Mouse (Mus musculus): ENCODE measurements around the gene Mapkbp1.

Gene Mapkbp1

DNA sequence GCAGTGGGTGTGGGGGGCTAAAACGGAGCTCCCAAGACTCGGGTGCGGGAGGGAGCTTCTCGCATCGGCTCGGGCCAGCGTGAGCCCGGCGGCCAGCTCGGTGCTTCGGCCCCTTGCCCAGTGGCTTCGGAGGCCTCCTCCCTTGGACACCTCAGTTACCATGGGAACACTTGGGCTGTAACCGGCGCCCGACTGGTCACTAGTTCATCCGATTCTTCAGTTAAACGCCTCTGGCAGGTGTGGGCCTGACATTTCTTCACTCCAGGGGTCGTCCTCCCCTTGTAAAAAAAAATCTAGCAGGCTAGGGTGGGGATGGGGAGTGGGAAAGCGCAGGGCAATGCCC lies at the start of gene Mapkbp1:
Gene Mapkbp1 (plus strand): TSS at position 163 of the 343 bp plus-strand sequence.
- DNase-seq (ENCODE audit: low spot score) = no peak

GRCm38 (mm10) chr2:119970571-119970970 lies 1.9 kb upstream of the Mapkbp1 start:
- peak; percentile 38 for DNase-seq (ENCODE audit: low spot score)

GRCm38 (mm10) chr2:119971316-119971715 lies 1.2 kb upstream of the Mapkbp1 start:
- no peak for DNase-seq (ENCODE audit: low spot score)

- DNase-seq (ENCODE audit: low spot score) = peak; percentile 79
These were observed 512 bp upstream of the Mapkbp1 start for GRCm38 (mm10) chr2:119971837-119972536.

DNA sequence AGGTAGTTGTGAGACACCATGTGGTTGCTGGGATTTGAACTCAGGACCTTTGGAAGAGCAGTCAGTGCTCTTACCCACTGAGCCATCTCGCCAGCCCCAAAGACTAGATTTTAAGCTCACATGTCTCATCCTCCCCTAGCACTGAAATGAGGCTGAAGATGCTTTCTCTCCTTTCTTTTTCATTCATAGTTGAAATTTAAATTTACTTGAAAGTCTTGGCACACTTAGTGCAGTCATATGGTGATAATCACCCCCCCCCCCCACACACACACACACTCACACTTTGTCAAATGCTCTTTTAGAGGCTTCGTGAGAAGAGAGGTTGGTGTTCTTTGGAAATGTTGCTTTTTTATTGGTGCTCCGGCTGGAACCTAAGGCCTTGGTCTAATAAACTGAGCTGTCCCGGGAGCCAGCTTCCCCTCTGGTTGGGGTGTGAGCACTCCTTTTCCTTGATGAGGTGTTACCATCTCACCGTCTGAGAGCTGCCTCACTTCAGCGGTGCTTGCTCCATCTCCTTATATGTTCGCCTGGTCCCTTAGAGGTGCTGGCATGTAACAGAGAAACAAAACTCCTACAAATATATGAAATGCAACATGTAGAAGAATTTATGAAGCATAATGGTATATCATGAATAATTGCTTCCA lies 8.0 kb downstream of the Mapkbp1 start:
- DNase-seq (ENCODE audit: low spot score) = no peak

- DNase-seq (ENCODE audit: low spot score) = no peak
These were observed 9.1 kb downstream of the Mapkbp1 start for GRCm38 (mm10) chr2:119981631-119982030.

DNA sequence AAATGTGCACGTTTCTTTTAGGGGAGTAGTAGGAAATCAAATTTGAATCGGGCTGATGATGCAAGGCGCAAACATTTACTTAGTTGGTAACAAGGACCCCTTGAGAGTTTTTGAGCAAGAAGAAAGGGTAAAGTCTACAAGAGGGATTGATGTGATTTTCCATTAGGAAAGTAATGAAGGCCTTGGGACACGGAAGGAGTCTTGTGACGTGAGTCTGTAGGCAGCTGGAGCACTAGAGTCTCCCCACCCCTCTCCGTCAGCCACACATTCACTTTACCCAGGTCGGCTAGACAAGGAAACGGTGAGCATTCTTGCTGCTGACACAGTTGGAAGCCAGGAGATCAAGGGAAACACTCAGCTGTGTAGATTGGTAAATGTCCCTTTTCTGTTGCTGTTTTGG lies 13.4 kb downstream of the Mapkbp1 start:
- DNase-seq (ENCODE audit: low spot score) = no peak

- DNase-seq (ENCODE audit: low spot score) = no peak
These were observed 13.9 kb downstream of the Mapkbp1 start for GRCm38 (mm10) chr2:119986369-119986768.

DNA sequence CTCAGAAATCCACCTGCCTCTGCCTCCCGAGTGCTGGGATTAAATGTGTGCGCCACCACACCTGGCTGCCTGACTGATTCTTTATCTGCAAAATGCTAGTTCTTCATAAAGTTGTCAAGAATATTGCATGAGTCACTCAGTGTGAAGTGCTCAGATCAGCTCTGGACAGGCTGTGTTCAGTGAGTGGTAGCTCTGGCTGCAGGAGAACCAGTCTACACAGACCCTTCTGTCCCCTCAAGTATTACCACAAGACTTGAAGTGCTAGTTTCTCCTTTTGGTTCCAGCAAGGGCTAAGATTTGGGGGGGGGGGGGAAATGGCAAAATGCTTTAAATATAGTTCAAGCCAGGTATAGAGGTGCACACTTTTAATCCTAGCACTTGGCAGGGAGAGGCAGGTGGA lies 14.9 kb downstream of the Mapkbp1 start:
- DNase-seq (ENCODE audit: low spot score) = no peak

- DNase-seq (ENCODE audit: low spot score) = no peak
These were observed 16.5 kb downstream of the Mapkbp1 start for GRCm38 (mm10) chr2:119988952-119989351.

DNA sequence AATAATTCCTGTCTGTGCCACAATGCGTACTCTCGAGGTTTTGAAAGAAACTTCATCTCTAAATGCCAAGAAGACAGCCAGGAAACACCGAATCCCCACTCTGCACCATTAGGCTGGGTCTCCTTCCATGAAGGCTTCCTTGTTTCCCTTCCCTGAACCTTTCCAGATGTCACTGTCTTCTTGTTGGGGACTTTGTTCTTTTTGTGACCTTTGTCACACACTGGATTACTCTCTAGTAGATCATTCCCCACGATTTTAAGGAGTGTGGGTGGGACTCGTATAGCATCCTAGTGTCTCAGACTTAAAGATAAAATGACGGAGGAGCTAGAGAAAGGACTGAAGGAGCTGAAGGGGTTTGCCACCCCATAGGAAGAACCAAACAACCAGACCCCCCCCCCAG lies 18.4 kb downstream of the Mapkbp1 start:
- no peak for DNase-seq (ENCODE audit: low spot score)

DNA sequence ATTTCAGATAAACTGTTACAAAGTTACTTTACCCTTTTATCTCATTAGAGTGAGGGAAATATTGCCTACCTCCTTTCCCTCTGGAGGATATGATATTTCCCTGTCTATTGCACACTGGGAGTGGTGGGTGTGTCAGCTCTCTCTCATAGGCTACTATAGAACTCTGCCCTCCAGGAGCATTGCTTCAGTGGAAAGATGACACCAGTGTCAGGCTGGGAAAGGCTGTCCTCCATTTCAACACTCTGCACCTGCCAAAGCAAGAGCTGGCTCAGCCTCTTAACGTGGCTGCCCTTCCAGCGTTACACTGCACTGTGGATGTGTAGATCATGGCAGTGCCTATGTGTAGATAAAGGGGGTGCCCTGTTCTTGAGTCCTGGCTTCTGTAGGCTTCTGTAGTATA lies 19.9 kb downstream of the Mapkbp1 start:
- DNase-seq (ENCODE audit: low spot score) = no peak

- no peak for DNase-seq (ENCODE audit: low spot score)
These were observed 21.0 kb downstream of the Mapkbp1 start for GRCm38 (mm10) chr2:119993515-119993914.

DNA sequence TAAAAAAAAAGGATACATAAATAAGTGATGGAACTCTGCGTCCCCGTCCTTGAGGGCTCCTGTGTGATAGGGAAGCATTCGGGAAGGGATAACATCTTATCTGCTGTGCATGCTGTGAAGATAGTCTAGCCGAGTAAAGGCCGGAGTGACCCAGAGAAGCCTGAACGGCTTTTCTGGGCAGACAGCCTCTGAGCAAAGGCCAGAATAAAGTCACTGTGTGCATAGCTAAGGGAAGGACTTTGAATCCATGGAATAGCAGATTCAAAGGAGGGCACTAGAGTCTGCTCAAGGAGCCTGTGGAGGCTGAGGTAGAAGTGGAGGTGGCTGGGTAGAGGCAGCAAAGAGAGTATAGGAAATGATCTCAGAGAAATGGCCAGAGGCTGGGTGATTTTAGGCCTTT lies 22.3 kb downstream of the Mapkbp1 start:
- no peak for DNase-seq (ENCODE audit: low spot score)

GRCm38 (mm10) chr2:119995391-119996281 lies 23.1 kb downstream of the Mapkbp1 start:
- no peak for DNase-seq (ENCODE audit: low spot score)

GRCm38 (mm10) chr2:119997354-119997753 lies 24.9 kb downstream of the Mapkbp1 start:
- DNase-seq (ENCODE audit: low spot score) = no peak

DNA sequence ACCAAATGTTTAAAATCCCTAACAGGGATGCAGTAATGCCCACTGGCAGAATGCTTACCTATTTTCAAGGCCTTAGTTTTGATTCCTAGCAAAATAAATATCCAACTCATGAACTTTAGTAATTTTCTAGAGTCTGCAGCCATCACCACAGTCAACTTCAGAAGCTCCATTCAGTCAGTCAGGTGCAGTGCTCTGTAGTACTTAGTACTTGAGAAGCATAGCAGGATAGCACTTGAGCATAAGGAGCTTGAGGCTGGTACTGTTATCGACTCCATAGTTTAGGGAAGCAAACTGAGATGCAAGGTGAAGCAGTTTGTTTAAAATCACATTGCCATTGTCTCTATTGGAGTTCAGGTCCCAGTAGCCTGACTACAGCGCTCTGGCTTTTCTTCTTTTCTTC lies 27.2 kb downstream of the Mapkbp1 start:
- DNase-seq (ENCODE audit: low spot score) = no peak

- no peak for DNase-seq (ENCODE audit: low spot score)
These were observed 28.5 kb downstream of the Mapkbp1 start for GRCm38 (mm10) chr2:120000882-120001584.

DNA sequence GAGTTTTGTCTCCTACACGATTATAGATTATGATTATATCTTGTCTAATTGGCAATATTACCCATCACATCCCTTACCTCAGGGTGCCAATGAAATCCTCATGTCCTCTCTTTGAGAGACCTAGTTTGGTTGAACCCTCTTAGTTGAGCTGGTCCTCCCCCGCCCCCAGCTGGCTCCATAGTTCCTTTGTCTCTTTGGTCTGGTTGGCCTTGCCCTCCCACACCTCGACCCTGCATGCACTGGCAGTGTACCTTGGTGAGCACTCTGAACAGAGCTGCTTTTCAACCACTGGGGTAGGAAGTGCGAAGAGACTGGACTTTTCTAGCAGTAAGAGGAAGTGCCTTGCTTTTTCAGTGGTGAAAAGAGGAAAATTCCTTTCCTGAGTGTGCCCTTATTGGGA lies 29.5 kb downstream of the Mapkbp1 start:
- DNase-seq (ENCODE audit: low spot score) = no peak

DNA sequence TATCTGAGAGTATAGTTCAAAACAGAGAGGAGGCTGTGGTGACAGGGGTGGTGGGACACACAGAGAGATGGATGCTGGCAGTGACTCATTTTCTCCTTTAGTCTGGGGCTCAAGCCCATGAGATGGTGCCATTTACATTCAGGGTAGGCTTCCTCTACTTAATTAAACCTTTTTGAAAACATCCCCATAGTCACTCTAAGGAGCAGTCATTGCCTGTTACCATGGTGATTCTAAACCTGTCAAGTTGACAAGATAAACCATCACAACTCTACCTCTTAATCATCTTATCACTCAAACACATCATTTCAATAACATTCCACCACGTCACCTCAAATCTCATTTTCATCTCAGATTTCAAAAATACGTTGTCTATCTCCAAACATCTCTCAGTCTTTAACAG lies 31.5 kb downstream of the Mapkbp1 start:
- no peak for DNase-seq (ENCODE audit: low spot score)

DNA sequence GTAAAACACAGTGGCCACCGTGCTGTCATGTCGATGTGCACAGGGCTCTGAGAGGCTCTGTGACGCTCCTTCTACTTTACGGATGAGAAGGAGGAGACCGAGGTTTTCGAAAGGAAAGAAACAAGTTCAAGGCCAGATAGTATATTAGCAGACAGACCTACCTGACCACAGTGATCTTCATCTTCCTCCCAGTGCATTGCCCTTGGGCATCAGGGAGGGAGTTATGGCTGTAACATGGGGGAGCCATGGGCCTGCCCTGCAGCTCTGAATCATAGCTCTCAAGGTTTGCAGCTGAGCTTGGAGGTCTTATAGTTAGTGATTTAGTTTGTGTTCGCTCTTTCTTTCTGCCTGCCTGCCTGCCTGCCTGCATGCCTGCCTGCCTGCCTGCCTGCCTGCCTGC lies 34.2 kb downstream of the Mapkbp1 start:
- no peak for DNase-seq (ENCODE audit: low spot score)

DNA sequence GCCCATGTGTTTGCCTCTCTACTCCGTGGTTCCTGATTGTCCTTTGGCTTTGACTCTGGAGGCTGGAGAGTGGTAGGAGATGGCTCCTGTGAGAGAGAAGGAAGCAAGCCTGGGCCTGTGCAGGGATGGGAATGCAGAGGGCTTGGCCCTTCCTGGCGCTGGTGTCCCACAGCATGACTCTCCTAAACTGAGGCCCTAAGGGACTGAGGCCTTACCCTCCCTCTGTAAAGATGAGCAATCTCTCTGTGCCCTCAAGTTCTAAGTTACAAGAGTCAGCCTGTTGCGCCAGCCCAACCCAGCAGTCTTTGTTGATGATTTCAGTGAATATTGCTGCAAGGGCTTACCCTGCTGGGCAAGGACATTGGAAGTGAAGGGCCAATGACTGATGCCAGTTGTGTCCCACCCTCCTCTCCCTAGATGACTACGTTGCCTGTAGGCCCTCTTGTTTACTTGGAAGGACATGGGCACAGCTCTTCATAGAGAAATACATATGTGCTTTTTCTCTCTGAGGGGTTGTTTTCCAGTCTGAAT lies 35.2 kb downstream of the Mapkbp1 start:
- no peak for DNase-seq (ENCODE audit: low spot score)
